Mouse (Mus musculus) lung, embryonic 14.5 days (tissue): ENCODE results near the gene Aff2. TPM values are rescaled to one million over a fixed set of nuclear protein-coding genes. Genes with fewer than 3 reads are reported as not detected.

Source experiments
- ATAC-seq: fragments of 200-750 bp; cut with Nextera tagmentation; 2 replicates; pipeline ENCODE4 v1.8.0; 2017; ENCODE audit warnings: mild to moderate bottlenecking, moderate TSS enrichment, moderate library complexity; ENCODE audit not compliant: insufficient read depth
- DNase-seq: peaks from one replicate; pipeline ENCODE4 v3.0.0-alpha.2; 2015
- H3K27ac ChIP-seq: fragments of 300-500 bp; sonication (generic); 2 replicates; pipeline ENCODE4 v1.5.1; 2014; ENCODE audit warnings: low read depth, mild to moderate bottlenecking, moderate library complexity
- H3K27me3 ChIP-seq: fragments of 300-500 bp; sonication (generic); 2 replicates; pipeline ENCODE4 v1.6.1; 2014; ENCODE audit warnings: low read length, control low read depth; ENCODE audit not compliant: insufficient read depth
- H3K36me3 ChIP-seq: fragments of 300-500 bp; sonication (generic); 2 replicates; pipeline ENCODE4 v1.6.1; 2014; ENCODE audit warnings: control low read depth; ENCODE audit not compliant: insufficient read depth
- H3K4me1 ChIP-seq: fragments of 300-500 bp; sonication (generic); 2 replicates; pipeline ENCODE4 v1.6.1; 2014; ENCODE audit warnings: antibody characterized with exemption, control low read depth; ENCODE audit not compliant: insufficient read depth
- H3K4me2 ChIP-seq: fragments of 300-500 bp; sonication (generic); 2 replicates; pipeline ENCODE4 v1.6.1; 2014; ENCODE audit warnings: mild to moderate bottlenecking
- H3K4me3 ChIP-seq: fragments of 300-500 bp; sonication (generic); 2 replicates; pipeline ENCODE4 v1.5.1; 2014; ENCODE audit warnings: low read depth, low read length
- H3K9ac ChIP-seq: fragments of 300-500 bp; sonication (generic); 2 replicates; pipeline ENCODE4 v1.6.1; 2014
- H3K9me3 ChIP-seq: fragments of 300-500 bp; sonication (generic); 2 replicates; pipeline ENCODE4 v1.6.1; 2016; ENCODE audit warnings: low read depth, low read length, control low read depth
- CTCF ChIP-seq: IDR thresholded peaks from 2 replicates; pipeline ENCODE4 v1.5.1; 2016; ENCODE audit warnings: antibody characterized with exemption, low read depth
- WGBS: fragments of 180-500 bp; shearing (Covaris S2); extraction: QIAGEN DNeasy Blood & Tissue Kit; methylation state at CpG from one replicate; pipeline ENCODE4 v1.1.7; 2014; 5-methylcytosine and 5-hydroxymethylcytosine counted together
- polyA plus RNA-seq: library from polyadenylated mRNA; unstranded; fragments of >200 nt; fragmentation: Nextera tagmentation; extraction: Ambion mirVana; gene quantifications from 2 replicates; pipeline ENCODE4 v1.2.1, GENCODE M21; 2014

The Aff2 gene
- polyA plus RNA-seq, 1 experiment from 2014 or later: 5.0 TPM

- 55% methylated on average over 2 of the region's 2 CpGs for WGBS
- DNase-seq (no peak), ATAC-seq (no peak)
- no peaks in the 10 kb centered on the region for H3K9me3 ChIP-seq
- no peak overlapping the region for H3K9ac ChIP-seq
- no peak overlapping the region for H3K4me3 ChIP-seq
- H3K27ac ChIP-seq: no peak overlapping the region
- no peaks in the 10 kb centered on the region for H3K27me3 ChIP-seq
- no peaks in the 10 kb centered on the region for H3K4me1 ChIP-seq
- no peak for TF ChIP-seq CTCF
- no peaks in the 10 kb centered on the region for H3K36me3 ChIP-seq
- no peak overlapping the region for H3K4me2 ChIP-seq
Observed at GRCm38 (mm10) chrX:69373341-69373740, 13.2 kb downstream of the Aff2 start.

GRCm38 (mm10) chrX:69389738-69390137, 29.6 kb downstream of the Aff2 start:
- no peak for ATAC-seq
- H3K4me3 ChIP-seq: no peak overlapping the region
- H3K9ac ChIP-seq: no peak overlapping the region
- peak; percentile 39 for DNase-seq
- 18% methylated on average over 1 of the region's 1 CpGs for WGBS
- no peak overlapping the region for H3K27ac ChIP-seq
- peak; percentile 34; the same call in 1 of the 2 replicates for TF ChIP-seq CTCF
- no peaks in the 10 kb centered on the region for H3K9me3 ChIP-seq
- H3K4me1 ChIP-seq: no peaks in the 10 kb centered on the region
- H3K4me2 ChIP-seq: no peak overlapping the region
- H3K36me3 ChIP-seq: no peaks in the 10 kb centered on the region
- H3K27me3 ChIP-seq: no peaks in the 10 kb centered on the region

- no peak overlapping the region for H3K4me3 ChIP-seq
- WGBS: 29% methylated on average over 1 of the region's 1 CpGs
- H3K4me2 ChIP-seq: no peak overlapping the region
- no peaks in the 10 kb centered on the region for H3K9me3 ChIP-seq
- no peak for TF ChIP-seq CTCF
- DNase-seq (no peak), ATAC-seq (no peak)
- no peaks in the 10 kb centered on the region for H3K27me3 ChIP-seq
- H3K9ac ChIP-seq: no peak overlapping the region
- H3K4me1 ChIP-seq: no peaks in the 10 kb centered on the region
- H3K36me3 ChIP-seq: no peaks in the 10 kb centered on the region
- no peak overlapping the region for H3K27ac ChIP-seq
Observed at GRCm38 (mm10) chrX:69415043-69415442, 54.9 kb downstream of the Aff2 start.

GRCm38 (mm10) chrX:69438422-69438821, 78.3 kb downstream of the Aff2 start:
- no peaks in the 10 kb centered on the region for H3K4me1 ChIP-seq
- ATAC-seq: no peak
- 84% methylated on average over 3 of the region's 3 CpGs for WGBS

GRCm38 (mm10) chrX:69441937-69442336, 81.8 kb downstream of the Aff2 start:
- Histone ChIP-seq H3K9me3 (no peaks in the 10 kb centered on the region), H3K4me2 (no peak overlapping the region), H3K4me3 (no peak overlapping the region), H3K36me3 (no peaks in the 10 kb centered on the region), H3K27me3 (no peaks in the 10 kb centered on the region), H3K27ac (no peak overlapping the region), H3K9ac (no peak overlapping the region), H3K4me1 (no peaks in the 10 kb centered on the region)
- TF ChIP-seq CTCF: no peak
- DNase-seq (no peak), ATAC-seq (no peak)

More at GRCm38 (mm10) chrX:69438422-69438821, 78.3 kb downstream of the Aff2 start:
- Histone ChIP-seq H3K4me3 (no peak overlapping the region), H3K4me2 (no peak overlapping the region), H3K27me3 (no peaks in the 10 kb centered on the region), H3K36me3 (no peaks in the 10 kb centered on the region), H3K27ac (no peak overlapping the region), H3K9ac (no peak overlapping the region), H3K9me3 (no peaks in the 10 kb centered on the region)
- DNase-seq: no peak
- no peak for TF ChIP-seq CTCF

GRCm38 (mm10) chrX:69460896-69461295, 100.8 kb downstream of the Aff2 start:
- no peaks in the 10 kb centered on the region for H3K36me3 ChIP-seq
- H3K9me3 ChIP-seq: no peaks in the 10 kb centered on the region
- H3K27me3 ChIP-seq: no peaks in the 10 kb centered on the region
- TF ChIP-seq CTCF: no peak
- DNase-seq (no peak), ATAC-seq (no peak)
- H3K9ac ChIP-seq: no peak overlapping the region
- no peak overlapping the region for H3K4me2 ChIP-seq
- H3K4me1 ChIP-seq: no peaks in the 10 kb centered on the region
- no peak overlapping the region for H3K4me3 ChIP-seq
- WGBS: 68% methylated on average over 2 of the region's 2 CpGs
- no peak overlapping the region for H3K27ac ChIP-seq

GRCm38 (mm10) chrX:69502061-69502460, 142.0 kb downstream of the Aff2 start:
- Histone ChIP-seq H3K4me3 (no peak overlapping the region), H3K9me3 (no peaks in the 10 kb centered on the region), H3K36me3 (no peaks in the 10 kb centered on the region), H3K4me1 (no peaks in the 10 kb centered on the region), H3K9ac (no peak overlapping the region), H3K4me2 (no peak overlapping the region), H3K27ac (no peak overlapping the region), H3K27me3 (no peaks in the 10 kb centered on the region)
- peak; percentile 77 for DNase-seq
- ATAC-seq: peak; percentile 35; the same call in 1 of the 2 replicates
- TF ChIP-seq CTCF: no peak
- WGBS: 38% methylated on average over 3 of the region's 3 CpGs

GRCm38 (mm10) chrX:69518040-69518575, 158.0 kb downstream of the Aff2 start:
- no peak for TF ChIP-seq CTCF
- Histone ChIP-seq H3K9me3 (no peaks in the 10 kb centered on the region), H3K27ac (no peak overlapping the region), H3K9ac (no peak overlapping the region), H3K4me1 (no peaks in the 10 kb centered on the region), H3K4me2 (no peak overlapping the region), H3K36me3 (no peaks in the 10 kb centered on the region), H3K27me3 (no peaks in the 10 kb centered on the region), H3K4me3 (no peak overlapping the region)
- ATAC-seq (no peak), DNase-seq (no peak)
- WGBS: 53% methylated on average over 6 of the region's 6 CpGs
